Mouse (Mus musculus): ENCODE data around the gene Mybpc2. TPM values are rescaled to one million over a fixed set of nuclear protein-coding genes. Genes with fewer than 3 reads are reported as not detected.

The Mybpc2 gene
- polyA plus RNA-seq, 1 experiment from 2014 or later, result 0.11 TPM

DNA sequence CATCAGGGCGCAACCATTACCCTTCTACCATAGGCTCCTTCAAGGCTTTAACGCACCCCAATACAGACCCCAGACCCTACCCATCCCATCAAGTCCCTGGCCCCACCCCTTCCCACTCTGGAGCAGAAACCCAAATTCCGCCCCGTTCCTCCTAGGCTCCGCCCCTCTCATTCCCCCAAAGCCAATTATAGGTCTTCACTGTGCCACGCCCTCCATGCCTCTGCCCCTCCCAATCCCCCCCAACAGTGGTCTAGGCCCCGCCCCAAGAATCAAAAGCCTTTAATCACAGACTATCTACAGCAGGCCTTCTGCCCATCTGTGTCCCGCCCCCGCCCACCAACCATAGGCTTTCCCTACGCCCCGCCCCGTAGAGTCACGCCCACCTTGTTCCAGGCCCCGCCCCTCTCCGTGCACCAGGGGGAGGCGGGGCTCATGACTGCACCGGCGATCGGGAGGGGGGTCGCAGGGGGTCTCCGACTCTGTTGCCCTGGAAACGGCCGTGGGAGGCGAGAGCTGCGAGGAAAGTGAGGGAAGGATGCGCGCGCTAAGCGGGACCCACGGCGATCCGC lies 28.8 kb upstream of the Mybpc2 start:
- Histone ChIP-seq H3K4me3 (peak overlapping the region; percentile 89), H3K4me1 (peaks cover 16% of the 10 kb centered on the region), H3K27me3 (ENCODE audit: low read depth, poor library complexity, severe bottlenecking) (no peaks in the 10 kb centered on the region), H3K9me3 (replicated peaks) (no peaks in the 10 kb centered on the region), H3K36me3 (peaks cover 33% of the 10 kb centered on the region), H3K27ac (peak overlapping the region; percentile 88)
- WGBS, result under 1% methylated on average over 32 of the region's 32 CpGs
- peak; percentile 92 for DNase-seq (ENCODE audit: low spot score)

DNA sequence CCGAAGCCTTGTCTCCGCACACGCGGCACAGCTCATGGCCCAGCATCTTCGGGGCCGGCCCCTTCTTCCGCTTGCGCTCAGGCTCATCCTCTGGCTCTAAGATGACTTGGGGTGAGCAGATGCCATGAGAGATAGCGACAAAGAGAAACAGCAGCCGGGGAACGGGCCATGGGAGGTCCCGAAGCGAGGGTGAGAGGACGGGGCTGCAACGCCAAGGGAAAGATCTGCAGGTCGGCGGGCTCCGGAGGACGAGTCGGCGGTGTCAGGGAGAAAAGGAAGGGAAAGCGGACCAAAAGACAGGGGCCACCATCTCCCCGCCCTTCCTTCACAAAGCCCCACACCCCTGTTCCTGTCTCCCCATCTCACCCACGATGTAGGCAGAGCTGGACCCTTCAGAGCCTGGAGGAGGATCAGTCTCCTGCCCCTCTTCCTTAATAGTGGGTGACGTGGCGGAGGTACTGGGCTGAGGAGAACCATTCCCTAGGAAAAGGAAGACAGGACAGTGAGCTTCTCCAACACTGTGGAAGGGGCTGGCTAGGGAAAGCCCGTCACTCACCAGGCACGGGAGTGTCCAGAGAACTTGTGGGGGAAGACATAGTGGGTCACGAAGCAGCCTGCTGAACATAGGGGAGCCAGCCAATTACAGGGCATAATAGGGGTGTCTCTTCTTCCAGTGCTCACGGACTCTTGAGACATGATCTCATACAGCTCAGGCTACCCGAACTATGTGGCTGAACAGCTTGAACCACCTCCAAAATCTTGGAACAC lies 27.9 kb upstream of the Mybpc2 start:
- DNase-seq (ENCODE audit: low spot score), result no peak
- peak overlapping the region; percentile 89 for H3K4me3 ChIP-seq
- H3K27ac ChIP-seq, result no peak overlapping the region
- peaks cover 24% of the 10 kb centered on the region for H3K4me1 ChIP-seq
- H3K36me3 ChIP-seq, result peaks cover 33% of the 10 kb centered on the region
- H3K9me3 ChIP-seq (replicated peaks), result no peaks in the 10 kb centered on the region
- 84% methylated on average over 31 of the region's 31 CpGs for WGBS
- H3K27me3 ChIP-seq (ENCODE audit: low read depth, poor library complexity, severe bottlenecking), result no peaks in the 10 kb centered on the region

DNA sequence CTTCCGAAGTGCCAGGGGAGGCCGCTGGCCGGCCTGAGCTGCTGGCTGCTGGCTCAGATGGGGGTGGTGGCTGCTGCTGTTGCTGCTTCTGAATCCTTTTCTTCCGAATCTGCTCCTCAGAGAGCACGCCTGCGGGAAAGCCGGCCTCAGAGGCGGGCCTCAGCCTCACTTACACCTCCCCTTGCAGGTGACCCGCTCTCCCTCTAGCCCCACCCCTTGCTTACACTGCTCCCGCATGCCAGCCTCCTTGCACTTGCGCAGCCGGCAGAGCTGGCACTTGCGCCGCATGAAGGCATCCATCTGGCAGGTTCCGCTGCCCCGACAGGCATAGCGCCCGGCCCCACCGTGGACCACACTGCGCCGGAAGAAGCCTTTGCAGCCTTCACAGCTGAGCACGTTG lies 27.3 kb upstream of the Mybpc2 start:
- DNase-seq (ENCODE audit: low spot score), result no peak
- peaks cover 29% of the 10 kb centered on the region for H3K4me1 ChIP-seq
- H3K9me3 ChIP-seq (replicated peaks), result no peaks in the 10 kb centered on the region
- no peaks in the 10 kb centered on the region for H3K27me3 ChIP-seq (ENCODE audit: low read depth, poor library complexity, severe bottlenecking)
- 78% methylated on average over 22 of the region's 22 CpGs for WGBS
- no peak overlapping the region for H3K27ac ChIP-seq
- 0 out of 2 replicates have a peak overlapping the region, but pooled peaks have one; percentile 17 for H3K4me3 ChIP-seq
- peaks cover 36% of the 10 kb centered on the region for H3K36me3 ChIP-seq

DNA sequence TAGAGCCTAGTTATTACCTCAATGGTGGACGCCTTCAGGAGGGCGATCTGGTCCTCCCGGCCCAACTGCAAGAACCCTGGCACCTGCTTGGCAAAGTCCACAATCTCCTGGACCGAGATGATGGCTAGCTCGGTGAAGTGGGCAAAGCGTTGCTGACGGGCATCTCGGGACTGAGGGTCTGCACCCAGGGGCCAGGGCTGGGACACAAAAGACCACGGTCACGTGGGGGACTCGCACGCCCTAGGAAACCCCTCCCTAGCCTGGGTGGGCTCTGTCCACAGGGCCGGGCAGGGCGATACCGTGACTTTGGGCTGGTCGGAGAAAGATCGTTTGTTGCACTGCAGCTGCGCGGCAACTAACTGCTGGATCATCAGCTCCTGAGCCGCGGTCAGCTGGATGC lies 26.8 kb upstream of the Mybpc2 start:
- 0 out of 2 replicates have a peak overlapping the region, but pooled peaks have one; percentile 17 for H3K4me3 ChIP-seq
- peaks cover 41% of the 10 kb centered on the region for H3K36me3 ChIP-seq
- DNase-seq (ENCODE audit: low spot score), result no peak
- peaks cover 29% of the 10 kb centered on the region for H3K4me1 ChIP-seq
- H3K27ac ChIP-seq, result no peak overlapping the region
- 95% methylated on average over 21 of the region's 21 CpGs for WGBS
- H3K27me3 ChIP-seq (ENCODE audit: low read depth, poor library complexity, severe bottlenecking), result no peaks in the 10 kb centered on the region
- no peaks in the 10 kb centered on the region for H3K9me3 ChIP-seq (replicated peaks)

DNA sequence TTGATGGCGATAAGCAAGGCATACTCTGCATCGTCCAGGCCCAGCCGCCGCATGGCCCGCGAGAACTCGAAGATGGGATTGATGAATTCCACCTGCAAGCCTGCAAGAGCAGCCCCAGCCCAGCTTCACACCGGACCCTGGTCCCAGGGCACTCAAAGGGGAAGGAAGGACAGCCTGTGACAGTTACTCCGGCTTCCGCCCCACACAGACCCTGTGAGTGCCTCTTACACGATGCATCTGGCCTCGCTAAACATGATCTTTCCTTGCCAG lies 25.9 kb upstream of the Mybpc2 start:
- Histone ChIP-seq H3K27me3 (ENCODE audit: low read depth, poor library complexity, severe bottlenecking) (no peaks in the 10 kb centered on the region), H3K9me3 (replicated peaks) (no peaks in the 10 kb centered on the region), H3K4me1 (peaks cover 29% of the 10 kb centered on the region), H3K4me3 (no peak overlapping the region), H3K36me3 (peaks cover 49% of the 10 kb centered on the region), H3K27ac (no peak overlapping the region)
- WGBS, result 95% methylated on average over 12 of the region's 12 CpGs
- DNase-seq (ENCODE audit: low spot score), result no peak

DNA sequence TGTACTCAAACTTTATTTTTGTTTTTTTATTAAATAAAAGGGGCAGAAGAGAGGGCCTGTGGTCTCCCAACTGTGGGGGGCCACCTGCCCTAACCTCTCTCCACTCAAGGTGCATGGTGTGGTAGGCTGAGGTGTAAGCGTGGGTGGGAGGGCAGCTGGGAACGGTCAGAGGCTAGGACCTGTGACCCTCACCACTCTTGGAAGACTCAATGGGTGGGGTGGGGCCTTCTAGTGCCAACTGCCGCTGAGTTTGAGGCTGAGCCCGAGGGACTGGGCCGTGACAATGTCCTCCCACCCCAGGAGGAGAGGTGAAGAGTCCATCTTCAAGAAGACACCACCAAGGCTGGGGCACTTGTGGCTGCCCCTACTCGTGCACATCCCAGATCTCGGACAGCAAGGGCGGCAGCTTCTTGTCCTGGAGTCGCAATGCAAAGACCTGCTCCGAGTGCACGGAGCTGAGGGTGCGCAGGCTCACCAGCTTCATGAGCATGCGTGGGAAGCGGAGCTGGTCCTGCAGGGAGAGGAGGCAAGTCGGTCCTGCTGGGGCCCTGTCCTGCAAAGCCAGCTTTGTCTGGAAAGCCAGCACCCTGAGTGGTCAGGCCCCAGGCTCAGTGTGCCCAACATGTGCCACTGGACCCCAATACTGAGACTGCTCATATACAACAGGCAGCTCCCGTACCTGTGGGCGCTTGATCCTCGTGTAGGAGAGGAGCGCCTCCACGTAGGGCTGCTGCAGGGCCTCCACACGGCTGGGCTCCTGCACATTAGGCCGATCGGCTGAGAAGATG lies 25.4 kb upstream of the Mybpc2 start:
- 96% methylated on average over 23 of the region's 23 CpGs for WGBS
- peaks cover 29% of the 10 kb centered on the region for H3K4me1 ChIP-seq
- H3K27ac ChIP-seq, result no peak overlapping the region
- peaks cover 54% of the 10 kb centered on the region for H3K36me3 ChIP-seq
- H3K27me3 ChIP-seq (ENCODE audit: low read depth, poor library complexity, severe bottlenecking), result no peaks in the 10 kb centered on the region
- H3K4me3 ChIP-seq, result no peak overlapping the region
- no peaks in the 10 kb centered on the region for H3K9me3 ChIP-seq (replicated peaks)
- DNase-seq (ENCODE audit: low spot score), result peak; percentile 29

DNA sequence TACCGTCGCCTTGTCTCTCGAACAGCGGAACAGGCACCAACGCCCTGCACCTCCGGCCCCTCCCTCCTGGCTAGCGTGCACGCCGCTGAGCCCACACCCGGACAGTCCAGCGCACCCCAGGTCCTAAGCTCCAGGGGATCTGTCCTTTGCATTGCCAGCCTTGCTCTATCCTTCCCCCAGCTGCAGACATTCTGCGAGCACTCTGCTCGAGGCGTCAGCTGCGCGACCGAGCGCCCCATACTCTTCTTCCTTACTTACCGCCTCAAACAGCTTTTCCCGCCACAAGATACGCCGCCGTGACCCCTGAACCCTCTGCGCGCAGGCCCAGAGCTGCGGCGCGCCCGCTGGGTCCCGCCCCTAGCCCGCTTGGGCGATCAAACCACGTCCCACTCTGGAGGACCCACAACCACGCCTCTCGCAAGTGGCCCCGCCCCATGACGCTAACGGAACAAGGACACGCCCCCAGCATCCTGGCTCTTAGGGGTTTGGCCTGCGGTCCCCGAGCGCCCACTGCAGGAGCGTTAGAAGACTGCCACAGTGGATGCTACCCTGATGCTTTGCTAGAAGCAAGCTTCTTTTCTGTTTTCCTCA lies 24.1 kb upstream of the Mybpc2 start, which contains the start of gene Pold1:
TSS of gene Pold1 (minus strand) at position 353 of the 591 bp plus-strand sequence.
- Histone ChIP-seq H3K9me3 (replicated peaks) (no peaks in the 10 kb centered on the region), H3K4me1 (peaks cover 26% of the 10 kb centered on the region), H3K27me3 (ENCODE audit: low read depth, poor library complexity, severe bottlenecking) (no peaks in the 10 kb centered on the region), H3K27ac (peak within 1 kb of the TSS; percentile 88), H3K4me3 (peak within 1 kb of the TSS; percentile 71), H3K36me3 (peaks cover 63% of the 10 kb centered on the region)
- WGBS, result under 1% methylated on average over 43 of the region's 43 CpGs
- peak; percentile 100 for DNase-seq (ENCODE audit: low spot score)

DNA sequence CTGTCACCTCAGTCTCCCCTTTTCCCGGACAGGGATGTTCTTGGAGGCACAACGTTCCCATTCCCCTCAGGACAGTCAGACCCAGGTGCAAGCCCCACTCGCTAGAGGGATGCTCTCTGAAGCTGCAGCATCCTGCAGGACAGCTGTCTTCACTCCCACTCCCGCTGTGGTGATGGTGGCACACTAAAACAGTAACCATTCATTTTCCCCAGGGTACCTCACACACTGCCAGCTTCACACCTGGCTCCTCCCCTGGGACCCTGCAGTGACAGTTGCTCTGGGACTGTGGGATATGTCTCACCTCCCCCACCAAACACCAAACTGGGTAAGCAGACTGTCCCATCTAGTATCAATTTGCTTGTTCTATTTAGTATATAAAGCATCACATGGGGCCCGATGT lies 23.3 kb upstream of the Mybpc2 start:
- DNase-seq (ENCODE audit: low spot score), result no peak
- Histone ChIP-seq H3K27ac (peak overlapping the region; percentile 88), H3K9me3 (replicated peaks) (no peaks in the 10 kb centered on the region), H3K4me3 (peak overlapping the region; percentile 71), H3K27me3 (ENCODE audit: low read depth, poor library complexity, severe bottlenecking) (no peaks in the 10 kb centered on the region), H3K36me3 (peaks cover 72% of the 10 kb centered on the region), H3K4me1 (peaks cover 18% of the 10 kb centered on the region)
- 22% methylated on average over 5 of the region's 5 CpGs for WGBS

DNA sequence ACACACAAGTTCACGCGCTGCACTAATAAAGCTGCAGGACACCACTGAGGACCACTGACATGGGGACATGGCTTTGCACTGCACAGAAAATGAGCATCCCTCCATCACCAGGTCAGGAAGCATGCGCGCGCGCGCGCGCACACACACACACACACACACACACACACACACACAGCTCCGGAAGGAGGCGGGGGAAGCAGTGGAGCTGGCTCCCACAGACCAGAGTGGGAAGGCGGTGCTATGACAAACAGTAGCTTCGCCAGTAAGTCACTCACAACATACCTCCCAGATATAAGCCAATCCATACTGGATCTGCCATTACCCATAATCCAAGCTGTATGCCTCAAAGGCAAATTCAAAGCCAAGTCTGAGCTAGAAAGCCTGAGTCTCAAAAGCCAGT lies 22.6 kb upstream of the Mybpc2 start:
- no peak for DNase-seq (ENCODE audit: low spot score)
- Histone ChIP-seq H3K27me3 (ENCODE audit: low read depth, poor library complexity, severe bottlenecking) (no peaks in the 10 kb centered on the region), H3K9me3 (replicated peaks) (no peaks in the 10 kb centered on the region), H3K27ac (no peak overlapping the region), H3K36me3 (peaks cover 73% of the 10 kb centered on the region), H3K4me1 (peaks cover 14% of the 10 kb centered on the region), H3K4me3 (peak overlapping the region; percentile 71)
- 97% methylated on average over 13 of the region's 13 CpGs for WGBS

DNA sequence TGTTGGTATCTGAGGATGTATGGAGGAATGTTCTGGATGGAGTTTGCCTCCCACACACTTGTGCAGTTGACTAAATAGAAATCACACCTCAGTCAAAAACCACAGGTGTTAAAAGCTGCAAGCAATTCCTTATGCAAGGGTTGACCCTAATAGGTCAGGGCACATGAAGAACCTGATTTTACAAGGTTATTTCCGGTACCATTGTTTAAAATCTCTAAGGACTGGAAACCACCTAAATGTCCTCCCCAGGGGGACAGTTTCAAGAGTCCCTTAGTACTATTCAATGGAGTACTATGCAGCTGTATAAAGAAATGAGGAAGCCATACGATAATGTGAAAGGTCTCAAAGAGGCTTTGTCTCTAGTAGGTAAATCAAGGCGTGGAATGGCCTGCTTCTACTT lies 21.8 kb upstream of the Mybpc2 start:
- Histone ChIP-seq H3K27me3 (ENCODE audit: low read depth, poor library complexity, severe bottlenecking) (no peaks in the 10 kb centered on the region), H3K4me3 (no peak overlapping the region), H3K27ac (no peak overlapping the region), H3K9me3 (replicated peaks) (no peaks in the 10 kb centered on the region), H3K4me1 (peaks cover 14% of the 10 kb centered on the region), H3K36me3 (peaks cover 73% of the 10 kb centered on the region)
- 95% methylated on average over 3 of the region's 3 CpGs for WGBS
- no peak for DNase-seq (ENCODE audit: low spot score)

DNA sequence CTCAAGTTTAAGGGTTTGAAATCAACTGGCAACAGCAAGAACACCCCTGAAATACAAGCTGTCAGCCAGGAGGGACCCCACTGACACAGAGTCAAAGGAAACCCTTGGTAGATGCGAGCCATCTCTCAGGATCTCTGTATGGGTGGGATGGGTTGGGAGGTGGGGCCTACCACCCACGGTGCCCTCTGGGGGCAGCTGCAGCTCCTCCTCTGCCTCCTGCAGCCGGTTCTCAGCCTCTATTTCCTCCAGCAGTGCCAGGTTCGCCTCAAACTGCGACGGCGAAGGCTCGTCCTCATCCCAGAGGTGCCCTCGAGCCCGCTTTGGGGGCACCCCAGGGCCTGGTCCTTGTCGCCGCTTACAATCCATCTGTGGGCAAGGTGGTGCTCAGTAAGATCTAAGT lies 18.6 kb upstream of the Mybpc2 start:
- WGBS, result 79% methylated on average over 12 of the region's 12 CpGs
- peaks cover 86% of the 10 kb centered on the region for H3K36me3 ChIP-seq
- no peak overlapping the region for H3K4me3 ChIP-seq
- no peak overlapping the region for H3K27ac ChIP-seq
- H3K4me1 ChIP-seq, result peaks cover 13% of the 10 kb centered on the region
- no peaks in the 10 kb centered on the region for H3K9me3 ChIP-seq (replicated peaks)
- no peaks in the 10 kb centered on the region for H3K27me3 ChIP-seq (ENCODE audit: low read depth, poor library complexity, severe bottlenecking)
- no peak for DNase-seq (ENCODE audit: low spot score)

DNA sequence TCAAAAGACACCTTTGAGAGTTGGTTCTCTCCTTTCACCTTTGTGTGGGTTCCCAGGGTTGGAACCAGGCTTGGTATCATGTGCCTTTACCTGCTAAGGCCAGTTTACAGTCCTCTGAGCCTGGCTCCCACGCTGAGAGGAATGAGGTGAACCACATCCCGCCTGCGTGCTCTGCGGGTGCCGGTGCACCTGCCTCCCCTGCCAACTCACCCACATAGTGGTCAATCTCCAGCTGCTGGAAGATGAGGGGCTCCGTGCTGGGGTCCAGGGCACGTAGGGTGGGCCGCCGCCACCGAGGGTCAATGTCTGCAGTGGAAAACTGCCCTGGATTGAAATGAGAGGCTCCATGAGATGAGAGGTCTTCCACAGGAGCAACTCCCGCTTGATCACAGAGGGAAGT lies 18.1 kb upstream of the Mybpc2 start:
- peaks cover 8% of the 10 kb centered on the region for H3K4me1 ChIP-seq
- no peaks in the 10 kb centered on the region for H3K9me3 ChIP-seq (replicated peaks)
- H3K36me3 ChIP-seq, result peaks cover 91% of the 10 kb centered on the region
- no peak overlapping the region for H3K27ac ChIP-seq
- 96% methylated on average over 11 of the region's 11 CpGs for WGBS
- H3K4me3 ChIP-seq, result no peak overlapping the region
- no peak for DNase-seq (ENCODE audit: low spot score)
- no peaks in the 10 kb centered on the region for H3K27me3 ChIP-seq (ENCODE audit: low read depth, poor library complexity, severe bottlenecking)
